Mouse (Mus musculus): ENCODE measurements around the gene Mcm7.
"Not testable (repeated sequence)": the region's sequence is repeated elsewhere in the genome, so short reads cannot be mapped to it uniquely, and the experiment has no call there.

Gene Mcm7

DNA sequence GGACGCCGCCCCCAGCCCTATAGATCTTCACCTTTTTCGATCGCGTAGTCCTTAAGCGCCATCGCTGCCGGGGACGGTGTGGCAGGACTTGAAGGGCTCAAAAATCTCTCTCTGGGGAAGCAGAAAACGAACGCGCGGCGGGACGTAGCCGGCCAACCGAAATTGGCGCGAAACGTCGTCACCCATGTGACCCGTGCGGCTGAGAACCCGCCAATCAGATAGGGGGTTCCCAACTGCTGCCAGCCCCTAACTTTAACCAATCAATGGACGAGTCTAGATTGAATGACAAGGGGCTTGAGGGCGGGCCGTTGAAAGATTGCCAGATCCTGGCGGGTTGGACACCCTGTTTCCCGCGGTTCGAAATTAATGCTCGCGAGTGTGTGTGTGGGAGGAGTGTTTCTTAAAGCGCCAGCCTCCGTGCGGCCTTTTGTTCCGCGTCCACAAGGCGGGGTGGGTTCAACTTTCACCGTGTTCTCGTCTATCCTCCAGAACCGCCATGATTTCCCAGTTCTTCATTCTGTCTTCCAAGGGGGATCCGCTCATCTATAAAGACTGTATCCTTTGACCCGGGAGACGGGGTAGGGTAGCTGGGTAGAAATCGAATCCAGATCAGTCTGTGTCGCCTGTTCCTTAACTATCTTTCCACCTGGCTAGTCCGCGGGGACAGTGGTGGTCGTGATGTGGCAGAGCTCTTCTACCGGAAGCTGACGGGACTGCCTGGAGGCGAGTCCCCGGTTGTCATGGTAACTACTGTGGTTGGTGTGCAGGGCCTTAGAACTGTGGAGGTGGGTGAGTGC lies at the start of gene Mcm7, which contains the start of gene Ap4m1:
Gene Mcm7, minus strand, starts transcription at position 728 of the 797 bp plus-strand sequence.
Gene Ap4m1, plus strand, starts transcription at position 308 of the 797 bp plus-strand sequence.
- ChIA-PET POLR2A (interaction anchor here (0.7 to 13.1 kb wide), 25 partner anchors 9 to 826 kb away, joined by 3 to 476 read pairs (median 5); partner anchors contain the start of genes Cops6 (in 4 of the 4), Cnpy4 (in 3 of the 4), Taf6 (in 3 of the 4) and Zfp113 (in 3 of the 4)), CTCF (interaction anchor here in 1 of 4 experiments (0.6 kb wide), 1 partner anchor 659 kb away, joined by 3 read pairs; no protein-coding TSS in a partner anchor)

DNA sequence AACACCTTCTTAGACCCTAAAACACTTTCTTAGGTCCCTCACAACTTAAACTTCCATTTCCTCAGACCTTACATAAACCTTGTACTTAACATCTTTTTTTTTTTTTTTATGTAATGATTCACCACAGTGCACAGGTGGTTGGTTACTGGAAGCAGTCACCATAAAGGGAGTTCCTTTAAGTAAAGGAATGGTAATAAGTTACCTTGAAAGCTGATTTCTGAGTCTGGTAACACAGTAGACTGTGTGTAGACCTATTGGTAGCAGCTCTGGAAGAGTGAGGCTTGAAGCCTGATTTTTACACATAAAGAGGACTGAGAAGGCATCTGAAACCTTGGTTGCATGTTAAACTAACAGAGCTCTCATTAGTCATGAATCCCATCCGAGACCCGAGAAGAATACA lies 47.6 kb upstream of the Mcm7 start:
- ChIA-PET POLR2A (interaction anchor here in 3 of 4 experiments (0.6 to 1.7 kb wide), 4 partner anchors 10 to 106 kb away, joined by 3 to 8 read pairs (median 6); no protein-coding TSS in a partner anchor), CTCF (interaction anchor here in 2 of 4 experiments (2.8 to 3.3 kb wide), 2 partner anchors 10 to 11 kb away, joined by 15 to 16 read pairs; no protein-coding TSS in a partner anchor)

DNA sequence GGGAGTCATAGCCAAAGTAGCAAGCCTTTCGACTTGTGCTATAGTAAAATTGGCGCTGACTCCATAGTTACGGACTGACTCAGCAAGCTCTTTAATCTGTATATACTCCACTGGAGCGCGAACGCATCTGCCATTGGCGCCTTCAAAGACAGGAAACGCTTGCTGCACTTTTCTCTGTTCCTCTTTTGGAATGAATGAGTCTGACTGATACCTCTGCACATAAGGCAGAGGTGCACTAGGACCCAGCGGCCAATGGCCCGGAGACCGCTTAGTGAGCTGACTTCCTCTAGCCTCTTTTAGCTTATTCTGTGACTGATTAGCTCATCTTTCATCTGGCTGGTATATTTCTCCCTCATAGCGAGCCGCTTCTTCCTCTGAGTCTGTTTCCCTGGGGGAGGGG lies 44.4 kb upstream of the Mcm7 start:
- POLR2A ChIA-PET = not testable (repeated sequence)
- CTCF ChIA-PET = interaction anchor here in 2 of 4 experiments (0.6 kb wide), 2 partner anchors 430 to 622 kb away, joined by 3 to 4 read pairs; no protein-coding TSS in a partner anchor

DNA sequence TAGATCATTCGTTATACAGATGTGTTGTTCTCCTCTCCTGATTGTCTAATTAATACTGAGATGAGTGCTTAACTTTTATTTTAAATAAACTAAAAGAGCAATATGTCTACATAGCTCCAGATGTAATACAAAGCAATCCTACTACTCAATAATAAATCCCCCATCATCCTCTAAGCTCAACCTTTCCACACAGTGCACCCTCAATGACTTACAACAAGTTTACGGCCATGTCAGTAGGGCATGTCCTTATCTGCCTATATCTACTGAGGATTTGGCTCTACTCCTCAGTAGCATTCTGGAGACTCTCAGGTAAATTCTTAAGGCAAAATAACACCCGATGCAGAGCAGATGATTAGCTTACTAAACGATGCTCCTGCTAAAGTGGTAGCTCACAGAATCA lies 35.7 kb upstream of the Mcm7 start:
- ChIA-PET CTCF (interaction anchor here in 3 of 4 experiments (0.6 to 1.2 kb wide), 4 partner anchors 20 to 511 kb away, joined by 3 read pairs; no protein-coding TSS in a partner anchor), POLR2A (no interaction called here)

DNA sequence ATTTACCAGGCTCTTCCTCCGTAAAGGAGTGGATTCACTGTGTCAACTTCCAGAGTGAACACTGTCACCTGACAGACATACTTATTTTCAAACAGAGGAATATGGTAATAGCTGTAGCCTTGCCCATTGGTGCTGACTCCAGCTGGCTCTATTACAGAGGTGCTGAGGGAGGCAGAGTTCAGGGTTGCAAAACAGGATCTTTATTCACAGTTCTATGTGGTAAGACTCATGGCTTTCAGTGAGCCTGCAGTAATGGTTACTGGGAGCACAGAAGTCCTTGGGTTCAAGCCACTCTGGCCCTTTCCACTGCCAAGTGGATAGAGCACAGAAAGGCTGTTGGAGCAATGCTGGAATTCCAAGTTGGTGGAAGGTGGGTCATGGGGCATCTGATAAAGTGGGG lies 35.0 kb upstream of the Mcm7 start:
- POLR2A ChIA-PET = interaction anchor here in 1 of 4 experiments (0.6 kb wide), 1 partner anchor 14 kb away, joined by 3 read pairs; no protein-coding TSS in a partner anchor
- CTCF ChIA-PET = interaction anchor here in 2 of 4 experiments (0.6 to 1.2 kb wide), 2 partner anchors 23 to 76 kb away, joined by 3 read pairs; no protein-coding TSS in a partner anchor

DNA sequence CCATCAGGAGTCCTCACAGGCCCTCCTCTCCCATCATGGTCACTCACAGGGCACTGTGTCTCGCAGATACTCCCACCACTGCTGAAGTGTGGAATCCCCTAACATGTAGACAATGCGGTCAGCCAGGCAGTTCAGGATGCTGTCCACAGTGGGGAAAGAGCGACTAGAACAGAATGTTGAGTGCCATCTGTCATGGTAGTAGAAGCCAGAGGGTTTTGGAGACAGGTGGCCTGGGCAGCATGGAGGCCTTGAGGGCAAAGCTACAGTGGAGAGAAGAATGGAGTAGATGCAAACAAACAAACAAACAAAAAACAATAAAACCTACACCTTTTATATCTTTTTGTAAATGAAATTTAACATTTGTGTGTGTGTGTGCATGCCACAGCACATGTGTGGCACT lies 29.9 kb upstream of the Mcm7 start:
- CTCF ChIA-PET = no interaction called here

DNA sequence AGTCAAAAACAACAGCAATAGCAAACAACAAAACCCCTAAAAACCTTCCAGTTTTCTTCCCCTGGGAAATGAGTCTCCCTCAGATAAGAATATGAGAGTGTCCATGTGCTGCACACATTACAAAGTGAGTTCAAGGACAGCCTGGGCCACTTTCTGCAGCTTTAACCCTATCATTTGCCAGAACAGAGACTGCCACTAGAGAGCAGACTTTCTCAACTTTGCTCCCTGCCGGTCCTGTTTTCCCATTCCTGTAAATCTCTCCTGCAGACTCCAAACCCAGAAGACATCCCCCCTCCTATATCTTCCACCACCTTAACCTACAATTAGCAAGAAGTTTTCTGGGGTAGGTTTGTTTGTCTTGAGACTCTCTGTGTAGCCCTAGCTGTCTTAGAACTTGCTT lies 27.4 kb upstream of the Mcm7 start:
- POLR2A ChIA-PET = interaction anchor here in 2 of 4 experiments (0.6 to 0.9 kb wide), 3 partner anchors 81 to 1514 kb away, joined by 3 to 6 read pairs (median 3); no protein-coding TSS in a partner anchor
- CTCF ChIA-PET = interaction anchor here in 2 of 4 experiments (0.6 to 1.6 kb wide), 11 partner anchors 8 to 1610 kb away, joined by 3 to 8 read pairs (median 4); partner anchors contain the start of genes Cnpy4 (in 1 of the 2) and Taf6 (in 1 of the 2)

More for the DNA sequence above, 29.9 kb upstream of the Mcm7 start:
- POLR2A ChIA-PET = interaction anchor here in 1 of 4 experiments (1.5 kb wide), 1 partner anchor 32 kb away, joined by 3 read pairs; no protein-coding TSS in a partner anchor

DNA sequence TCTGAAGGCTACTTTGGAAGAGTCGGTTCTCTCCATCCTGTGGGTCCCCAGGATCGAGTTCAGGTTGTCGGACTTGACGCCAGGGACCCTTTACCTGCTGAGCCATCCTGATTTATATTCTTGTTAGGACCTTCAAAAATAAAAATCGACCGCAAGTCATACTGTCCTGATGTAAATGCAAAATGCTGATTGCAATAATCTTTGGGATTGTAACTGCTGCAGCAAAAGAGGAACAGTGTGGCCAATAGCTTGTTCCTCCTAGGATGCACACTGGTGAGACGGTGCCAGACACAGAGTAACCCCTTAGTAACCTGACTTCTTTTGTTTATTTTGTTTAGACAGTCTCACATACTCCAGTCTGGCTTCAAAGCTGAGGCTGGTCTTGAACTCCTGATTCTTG lies 23.2 kb upstream of the Mcm7 start:
- CTCF ChIA-PET = no interaction called here

DNA sequence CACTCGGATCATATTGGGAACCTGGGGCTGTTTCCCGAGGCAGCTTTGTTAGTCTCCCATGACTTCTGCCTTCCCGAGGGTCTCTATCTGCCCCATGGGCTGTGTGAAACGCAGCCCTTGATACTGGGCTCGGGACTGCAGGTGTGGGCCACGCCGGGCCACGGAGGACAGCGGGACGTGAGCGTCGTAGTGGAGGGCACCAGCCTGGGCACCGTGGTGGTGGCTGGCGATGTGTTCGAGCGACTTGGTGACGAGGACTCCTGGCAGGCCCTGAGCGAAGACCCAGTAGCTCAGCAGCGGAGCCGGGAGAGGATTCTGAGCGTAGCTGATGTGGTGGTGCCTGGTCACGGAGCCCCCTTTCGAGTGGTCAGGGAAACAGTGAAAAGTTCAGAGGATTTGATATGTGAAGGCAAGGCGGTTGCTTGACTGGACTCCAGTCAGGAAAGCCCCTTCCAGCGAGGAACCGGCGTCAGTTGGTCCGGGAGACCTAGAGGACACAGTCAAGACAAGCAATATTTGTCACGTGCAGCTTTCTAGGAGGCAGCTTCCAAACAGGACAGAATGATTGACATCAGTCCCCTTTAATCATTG lies 22.6 kb upstream of the Mcm7 start:
- CTCF ChIA-PET = no interaction called here
- POLR2A ChIA-PET = interaction anchor here in 2 of 4 experiments (0.6 to 2.6 kb wide), 19 partner anchors 8 to 1092 kb away, joined by 3 to 14 read pairs (median 5); partner anchors contain the start of genes Cops6 (in 2 of the 2), Cnpy4 (in 1 of the 2), Mcm7 (in 1 of the 2) and Taf6 (in 1 of the 2)

More for the DNA sequence above, 23.2 kb upstream of the Mcm7 start:
- POLR2A ChIA-PET = interaction anchor here in 2 of 4 experiments (0.6 to 2.6 kb wide), 15 partner anchors 8 to 1093 kb away, joined by 3 to 12 read pairs (median 5); partner anchors contain the start of genes Cops6 (in 2 of the 2), Cnpy4 (in 1 of the 2), Mcm7 (in 1 of the 2) and Taf6 (in 1 of the 2)

DNA sequence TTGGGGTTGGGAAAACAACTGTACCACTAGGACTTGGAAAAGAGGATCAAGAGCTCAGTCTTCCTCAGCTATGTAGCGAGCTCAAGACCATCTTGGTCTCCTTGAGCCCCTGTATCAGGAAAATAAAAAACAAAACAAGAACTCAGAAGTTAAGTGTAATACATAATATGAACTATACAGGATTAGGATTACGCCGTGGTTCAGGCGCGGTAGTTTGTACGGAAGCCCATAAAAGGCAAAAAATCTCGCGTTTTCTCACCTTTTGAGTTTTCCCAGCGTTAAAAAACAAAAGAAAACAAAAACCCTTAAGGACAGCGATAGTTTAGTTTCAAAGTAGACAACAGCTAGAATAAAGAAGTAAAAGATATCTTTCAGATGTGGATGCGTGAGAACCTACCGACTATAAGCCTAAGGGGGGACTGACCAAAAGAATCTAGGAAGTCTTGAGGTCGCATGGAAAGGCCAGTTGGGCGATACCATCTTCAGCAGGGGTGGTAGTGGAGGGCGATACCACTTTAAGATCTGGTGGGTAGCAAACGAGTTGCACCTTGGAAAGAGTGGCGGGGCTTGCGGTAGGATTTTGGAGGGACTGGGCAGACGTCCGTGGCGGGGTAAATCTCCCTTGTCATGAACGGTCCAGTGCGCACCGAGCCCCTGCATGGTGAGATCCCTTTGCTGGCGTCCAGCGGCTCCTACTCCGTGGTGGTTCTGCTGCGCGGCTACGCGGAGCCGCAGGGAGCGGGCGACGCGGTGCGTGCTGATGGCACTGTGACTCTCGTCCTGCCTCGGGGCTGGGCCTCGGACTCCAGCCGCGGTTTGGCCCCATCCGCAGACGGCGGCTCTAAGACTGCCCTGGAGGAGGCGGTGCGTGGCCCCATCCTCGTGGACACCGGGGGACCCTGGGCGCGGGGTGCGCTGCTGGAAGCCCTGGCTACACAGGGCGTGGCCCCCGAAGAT lies 21.8 kb upstream of the Mcm7 start, which contains the start of gene Mblac1:
Gene Mblac1, plus strand, starts transcription at position 544 of the 957 bp plus-strand sequence.
- ChIA-PET POLR2A (interaction anchor here in 3 of 4 experiments (0.6 to 2.9 kb wide), 28 partner anchors 8 to 459 kb away, joined by 3 to 14 read pairs (median 5); partner anchors contain the start of genes Cops6 (in 2 of the 3), Zfp113 (in 2 of the 3), Zkscan1 (in 2 of the 3) and Lamtor4 (in 1 of the 3)), CTCF (no interaction called here)

DNA sequence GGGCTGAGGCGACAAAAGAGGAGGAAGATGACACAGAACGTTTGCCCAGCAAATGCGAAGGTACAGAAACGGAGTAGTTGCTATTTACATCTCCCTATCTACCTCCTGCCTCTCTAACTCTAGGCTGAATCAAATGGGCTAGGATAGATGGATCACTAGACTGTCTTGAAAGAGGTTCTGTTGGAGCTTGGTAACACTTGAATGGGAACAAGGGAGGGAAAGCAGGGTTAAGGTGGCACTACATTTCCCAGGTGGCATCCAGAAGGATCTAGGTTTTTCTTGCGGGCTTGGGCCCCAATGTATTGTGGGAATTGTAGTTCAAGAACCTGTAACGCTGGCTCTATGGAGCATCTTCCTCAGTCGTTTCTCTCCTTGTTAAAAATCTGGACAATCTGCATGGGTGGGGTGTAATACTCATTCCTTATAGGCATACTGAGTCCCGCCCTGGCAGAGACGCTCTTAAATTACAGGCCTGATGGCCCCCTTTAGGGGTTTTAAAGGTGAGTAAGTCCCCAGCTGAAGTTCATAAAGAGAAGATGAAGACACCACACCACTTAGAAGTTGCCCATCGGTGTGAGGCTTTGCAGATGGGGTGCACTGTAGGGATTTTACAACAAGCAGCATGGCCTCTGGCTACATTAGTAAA lies 15.6 kb upstream of the Mcm7 start:
- POLR2A ChIA-PET = interaction anchor here (0.6 to 12.3 kb wide), 38 partner anchors 8 to 979 kb away, joined by 3 to 288 read pairs (median 4); partner anchors contain the start of genes Cops6 (in 3 of the 4), Mcm7 (in 3 of the 4), Zfp113 (in 3 of the 4) and Ap4m1 (in 2 of the 4)
- CTCF ChIA-PET = interaction anchor here in 3 of 4 experiments (0.5 to 1.0 kb wide), 6 partner anchors 11 to 901 kb away, joined by 3 to 8 read pairs (median 3); partner anchors contain the start of gene Ache (in 1 of the 3)

DNA sequence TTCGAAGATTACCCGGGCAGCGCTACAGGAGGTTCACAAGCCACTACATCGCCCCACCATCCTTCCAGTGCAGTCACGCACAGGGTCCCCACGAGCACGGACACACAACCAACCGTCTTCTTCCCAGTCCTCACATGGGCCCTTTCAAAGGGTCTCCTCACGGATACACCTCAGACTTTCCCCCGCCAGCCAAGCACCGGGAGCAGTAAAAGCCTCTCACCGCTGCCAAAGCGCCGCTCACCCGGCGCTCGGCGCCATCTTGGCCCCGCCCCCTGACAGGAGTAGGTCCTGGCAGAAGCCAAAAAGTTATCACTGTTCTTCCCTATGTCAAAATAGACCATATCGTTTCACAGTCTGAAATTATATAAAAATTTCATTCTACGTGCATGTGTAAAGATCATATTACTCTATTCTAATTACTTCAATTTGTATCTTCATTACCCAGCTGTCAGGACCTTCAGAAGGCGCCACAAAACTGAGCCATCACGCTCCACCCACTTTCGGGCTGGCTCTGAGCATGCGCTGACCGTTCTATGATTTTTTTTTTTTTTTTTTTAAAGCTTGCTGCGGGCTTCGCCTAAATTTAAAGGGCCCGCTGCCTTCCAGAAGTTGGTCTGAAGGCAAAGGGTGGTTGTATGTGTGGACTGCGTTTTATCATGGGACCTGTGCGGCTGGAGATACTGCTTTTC lies 14.9 kb upstream of the Mcm7 start, which contains the start of the genes Taf6 and Cnpy4:
Gene Taf6, minus strand, starts transcription at position 502 of the 689 bp plus-strand sequence.
Gene Cnpy4, plus strand, starts transcription at position 536 of the 689 bp plus-strand sequence.
- ChIA-PET POLR2A (interaction anchor here (0.6 to 12.3 kb wide), 40 partner anchors 8 to 980 kb away, joined by 3 to 288 read pairs (median 4); partner anchors contain the start of genes Cops6 (in 3 of the 4), Mcm7 (in 3 of the 4), Zfp113 (in 3 of the 4) and Ap4m1 (in 2 of the 4)), CTCF (interaction anchor here (0.5 to 1.0 kb wide), 8 partner anchors 12 to 900 kb away, joined by 3 to 8 read pairs (median 3); partner anchors contain the start of gene Ache (in 1 of the 4))

DNA sequence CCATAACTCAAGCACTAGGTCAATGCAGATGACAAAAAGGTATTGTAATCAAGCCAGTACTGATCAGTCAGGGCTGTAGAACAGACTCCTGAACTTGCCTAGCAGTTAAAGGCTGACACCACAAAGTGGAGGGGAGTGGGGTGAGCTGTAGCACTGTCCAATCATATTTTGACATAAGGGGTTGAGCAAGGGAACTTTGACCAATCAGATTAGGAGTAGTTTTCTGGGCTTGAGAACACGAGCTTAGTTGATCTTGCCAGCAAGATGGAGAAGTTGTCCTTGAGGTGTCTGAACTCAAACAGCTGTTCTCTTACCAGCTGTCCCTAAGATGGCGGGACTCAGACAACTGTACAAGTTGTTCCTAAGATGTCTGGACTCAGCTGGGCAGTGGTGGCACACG lies 995 bp upstream of the Mcm7 start:
- CTCF ChIA-PET = no interaction called here
- POLR2A ChIA-PET = interaction anchor here (0.6 to 13.1 kb wide), 26 partner anchors 10 to 1554 kb away, joined by 3 to 476 read pairs (median 7); partner anchors contain the start of genes Cops6 (in 4 of the 4), Cnpy4 (in 3 of the 4), Taf6 (in 3 of the 4) and Zfp113 (in 3 of the 4)

DNA sequence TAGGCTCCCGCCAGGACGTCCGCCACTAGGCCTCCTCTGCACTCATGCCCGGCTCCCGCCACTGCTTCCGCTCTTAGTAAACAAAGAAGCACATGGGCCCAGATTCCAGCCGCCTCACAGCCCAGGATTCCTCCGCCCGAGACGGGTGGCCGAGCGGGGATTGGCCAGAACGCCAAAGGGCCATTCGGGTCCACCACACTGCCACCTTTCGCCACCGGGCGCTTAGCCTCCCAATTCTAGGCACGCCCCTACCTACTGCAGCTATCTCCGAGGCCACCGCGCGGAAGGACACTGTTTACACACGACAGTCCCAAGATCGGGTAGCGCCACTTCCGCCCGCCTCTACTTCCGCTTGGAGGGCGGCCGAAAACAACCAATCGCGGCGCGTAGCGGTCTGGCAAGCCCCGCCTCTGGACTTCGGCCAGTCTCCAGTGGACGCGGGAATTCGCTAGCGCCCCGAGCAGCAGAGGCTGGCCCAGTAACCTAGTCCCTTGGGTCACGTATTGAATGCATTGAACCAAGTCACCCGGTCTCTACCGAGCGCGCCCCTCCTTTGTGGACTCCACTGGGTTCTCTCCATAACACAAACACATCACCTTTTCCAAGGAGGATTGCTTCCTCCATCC lies 1.2 kb downstream of the Mcm7 start:
- POLR2A ChIA-PET = interaction anchor here (0.5 to 17.7 kb wide), 28 partner anchors 3 to 826 kb away, joined by 3 to 476 read pairs (median 4); partner anchors contain the start of genes Cops6 (in 3 of the 4), Cnpy4 (in 2 of the 4), Mblac1 (in 2 of the 4) and Taf6 (in 2 of the 4)
- CTCF ChIA-PET = interaction anchor here in 1 of 4 experiments (0.6 kb wide), 1 partner anchor 52 kb away, joined by 3 read pairs; no protein-coding TSS in a partner anchor

DNA sequence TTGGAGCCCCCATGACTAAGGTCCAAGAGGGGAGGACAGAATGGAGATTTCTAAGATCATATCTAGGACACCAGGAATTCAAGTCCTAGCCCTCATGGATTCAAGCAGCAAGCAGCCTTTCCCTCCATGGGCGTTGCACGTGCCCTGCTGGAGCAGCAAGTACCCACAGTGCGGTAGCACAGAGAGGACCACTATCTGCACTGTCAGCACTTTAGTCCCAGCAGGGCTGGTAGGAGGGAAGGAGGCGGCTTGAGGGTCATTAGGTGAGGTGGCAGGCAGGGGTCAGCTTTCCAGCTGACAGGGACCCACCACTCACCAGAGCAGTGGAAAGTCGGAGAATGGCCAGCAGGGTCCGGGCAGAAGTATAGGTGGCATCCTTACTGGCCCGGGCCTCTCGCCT lies 6.6 kb downstream of the Mcm7 start:
- CTCF ChIA-PET = no interaction called here
- POLR2A ChIA-PET = interaction anchor here (0.9 to 17.7 kb wide), 10 partner anchors 8 to 22 kb away, joined by 3 to 476 read pairs (median 4); partner anchors contain the start of genes Cnpy4 (in 3 of the 4), Taf6 (in 3 of the 4), Ap4m1 (in 2 of the 4) and Mcm7 (in 2 of the 4)
